In genomic region chr16:18589804-18590790, GRCm38 (mm10) we compare ENCODE assay signal across 8 mouse cellular contexts. TPM values are rescaled to one million over a fixed set of nuclear protein-coding genes. Genes with fewer than 3 reads are reported as not detected.
DNase-seq lines count a peak whose midpoint lies in the region; ATAC-seq lines count a peak whose summit lies in the region.

Gene Tbx1, minus strand, starts transcription at chr16:18590671.

- peaks cover 95% of the 10 kb centered on the region for H3K27me3 ChIP-seq in heart, embryonic 14.5 days (ENCODE audit: control insufficient read depth, insufficient read depth, low read length)
- H3K27me3 ChIP-seq in liver, embryonic 15.5 days: peaks cover 97% of the 10 kb centered on the region
- peaks cover 51% of the 10 kb centered on the region for H3K27me3 ChIP-seq in stomach, embryonic 14.5 days (ENCODE audit: control insufficient read depth, insufficient read depth, low read length)

- no peak within 1 kb of the TSS; the same call in 1 of the 2 replicates for H3K9ac ChIP-seq in heart, embryonic 14.5 days (ENCODE audit: low read length)
- no peak within 1 kb of the TSS for H3K9ac ChIP-seq in liver, embryonic 15.5 days
- H3K9ac ChIP-seq in stomach, embryonic 14.5 days (replicated peaks; ENCODE audit: low read depth, low read length): 0 out of 2 replicates have a peak within 1 kb of the TSS, but pooled peaks have one; percentile 14

- H3K9me3 ChIP-seq in heart, embryonic 14.5 days (ENCODE audit: control insufficient read depth, low read length): no peaks in the 10 kb centered on the region
- H3K9me3 ChIP-seq in liver, embryonic 15.5 days (replicated peaks): no peaks in the 10 kb centered on the region
- no peaks in the 10 kb centered on the region for H3K9me3 ChIP-seq in stomach, embryonic 14.5 days (ENCODE audit: control insufficient read depth, low read depth, low read length)

- no peaks in the 10 kb centered on the region for H3K36me3 ChIP-seq in heart, embryonic 14.5 days (ENCODE audit: control insufficient read depth, insufficient read depth, low read length)
- H3K36me3 ChIP-seq in liver, embryonic 15.5 days (replicated peaks): no peaks in the 10 kb centered on the region
- no peaks in the 10 kb centered on the region for H3K36me3 ChIP-seq in stomach, embryonic 14.5 days (ENCODE audit: control insufficient read depth, insufficient read depth, low read length)

- peak within 1 kb of the TSS; percentile 36 to 37 for H3K4me3 ChIP-seq in heart, embryonic 14.5 days (ENCODE audit: control insufficient read depth in 1 of 2, insufficient read depth in 1 of 2, low read depth in 1 of 2, low read length in 2 of 2)
- H3K4me3 ChIP-seq in liver, embryonic 15.5 days (replicated peaks): peak within 1 kb of the TSS; percentile 42
- H3K4me3 ChIP-seq in stomach, embryonic 14.5 days (ENCODE audit: low read depth, low read length): peak within 1 kb of the TSS; percentile 26

- H3K27ac ChIP-seq in heart, embryonic 14.5 days (replicated peaks in 1 of 2; ENCODE audit: control insufficient read depth in 1 of 2, insufficient read depth in 1 of 2, low read depth in 2 of 2, low read length in 2 of 2): no peak within 1 kb of the TSS
- H3K27ac ChIP-seq in liver, embryonic 15.5 days (replicated peaks): no peak within 1 kb of the TSS
- H3K27ac ChIP-seq in stomach, embryonic 14.5 days (ENCODE audit: low read length): no peak within 1 kb of the TSS

- ATAC-seq in heart, embryonic 14.5 days (ENCODE audit: insufficient number of reproducible peaks, insufficient read depth, low FRiP score, low read depth): no peak
- ATAC-seq in hematopoietic stem cell, adult 5-6 weeks (replicated peaks in 1 of 2; ENCODE audit: insufficient read depth in 1 of 2, low FRiP score in 2 of 2, low TSS enrichment in 1 of 2, low read depth in 1 of 2, poor library complexity in 2 of 2, severe bottlenecking in 2 of 2): peak; percentile 22 to 37; a peak in 3 of 4 replicates
- no peak for ATAC-seq in liver, embryonic 15.5 days (ENCODE audit: insufficient read depth)
- ATAC-seq in stomach, embryonic 14.5 days (ENCODE audit: insufficient number of reproducible peaks, insufficient read depth, low FRiP score, low read depth): peak; percentile 23; the same call in 1 of the 2 replicates

- intact Hi-C loops in heart, postnatal 14 days (cut with DNase I): no loop called here

- 3% methylated on average over 48 of the region's 48 CpGs for WGBS in heart, embryonic 14.5 days
- WGBS in liver, embryonic 15.5 days (ENCODE audit: insufficient replicate concordance): 1% methylated on average over 48 of the region's 48 CpGs
- WGBS in stomach, embryonic 14.5 days: 5% methylated on average over 48 of the region's 48 CpGs

- peak within 1 kb of the TSS; percentile 65 for H3K4me2 ChIP-seq in heart, embryonic 14.5 days (ENCODE audit: low read length)
- peak within 1 kb of the TSS; percentile 58 for H3K4me2 ChIP-seq in liver, embryonic 15.5 days
- peak within 1 kb of the TSS; percentile 44 for H3K4me2 ChIP-seq in stomach, embryonic 14.5 days (replicated peaks; ENCODE audit: low read depth, low read length)

- peaks cover 14 to 41% of the 10 kb centered on the region in 2 experiments; a peak in 3 of 4 replicates for H3K4me1 ChIP-seq in heart, embryonic 14.5 days (ENCODE audit: control insufficient read depth in 2 of 2, insufficient read depth in 2 of 2, low read length in 2 of 2)
- peaks cover 32% of the 10 kb centered on the region for H3K4me1 ChIP-seq in liver, embryonic 15.5 days (replicated peaks)
- H3K4me1 ChIP-seq in stomach, embryonic 14.5 days (ENCODE audit: control insufficient read depth, insufficient read depth, low read length): peaks cover 17% of the 10 kb centered on the region; the same call in 1 of the 2 replicates

- DNase-seq in heart, postnatal 14 days: no peak
- DNase-seq in NIH3T3 (ENCODE audit: low read depth): peak; percentile 25
- no peak for DNase-seq in left cerebral cortex, adult 9 months (ENCODE audit: low spot score in 2 of 2)
- no peak for DNase-seq in gastrocnemius, postnatal 25 days

RNA-seq across cellular contexts. Expression of gene Tbx1, which starts in this region (rescaled TPM):
- 0.20 and 0.80 TPM in 2 replicates for polyA plus RNA-seq in heart, embryonic 14.5 days (2014; fragmentation: Nextera tagmentation; extraction: Ambion mirVana)
- total RNA-seq in heart, postnatal 14 days (2021): under 1 TPM; 0.48 to 0.76 TPM
- total RNA-seq in hematopoietic stem cell, adult 5-6 weeks (2017): not detected in 2 replicates
- polyA plus RNA-seq in liver, embryonic 15.5 days (2015; fragmentation: Nextera tagmentation; extraction: Ambion mirVana): 0.15 and 0.23 TPM in 2 replicates
- 0.53 and 1.1 TPM in 2 replicates for polyA plus RNA-seq in stomach, embryonic 14.5 days (2014; fragmentation: Nextera tagmentation; extraction: Ambion mirVana)
- 10 to 100 TPM in 1 of 2 experiments, 1 to 10 TPM in 1; 5.3 to 42.0 TPM for total RNA-seq in gastrocnemius, postnatal 25 days (2021)

Comparison
In these comparisons a context has a peak if more than half of its experiments do, and no peak if none do; other contexts are left out.
1. Peak in ATAC-seq in hematopoietic stem cell, adult 5-6 weeks; RNA of the gene not detected or under 1 TPM.